Mouse (Mus musculus) neutrophil, adult 5-6 weeks (primary cell): Measurements from ENCODE around the gene Iqcg. TPM values are rescaled to one million over a fixed set of nuclear protein-coding genes. Genes with fewer than 3 reads are reported as not detected.
"Not testable (repeated sequence)": the region's sequence is repeated elsewhere in the genome, so short reads cannot be mapped to it uniquely, and the experiment has no call there.

Source experiments
- ATAC-seq: fragments of 151-379, 151-347 bp; 2 replicates; pipeline ENCODE4 v1.8.0; 2017; ENCODE audit warnings: mild to moderate bottlenecking, moderate TSS enrichment; ENCODE audit not compliant: insufficient number of reproducible peaks, poor library complexity, low FRiP score, severe bottlenecking; ENCODE audit errors: extremely low read depth
- total RNA-seq: library from RNA; stranded (forward); fragments of 200-1000 nt; gene quantifications from 2 replicates; pipeline ENCODE4 v1.2.3, GENCODE M21; 2017

Gene Iqcg
- 0.61 and 0.70 TPM in 2 replicates for total RNA-seq

- ATAC-seq, result peak; percentile 88
Observed at GRCm38 (mm10) chr16:33056095-33056785, at the start of gene Iqcg, which contains the start of gene Rpl35a. Iqcg (minus strand) TSS chr16:33056218. Rpl35a (plus strand) TSS chr16:33056453.

- no peak for ATAC-seq
Observed at GRCm38 (mm10) chr16:33085666-33086065, 29.6 kb upstream of the Iqcg start.

- no peak for ATAC-seq
Observed at GRCm38 (mm10) chr16:33083996-33084395, 28.0 kb upstream of the Iqcg start.

GRCm38 (mm10) chr16:33082951-33083350 lies 26.9 kb upstream of the Iqcg start:
- ATAC-seq, result no peak

- no peak for ATAC-seq
Observed at GRCm38 (mm10) chr16:33080063-33080462, 24.0 kb upstream of the Iqcg start.

- no peak for ATAC-seq
Observed at GRCm38 (mm10) chr16:33077069-33077627, 21.1 kb upstream of the Iqcg start.

GRCm38 (mm10) chr16:33076078-33076477 lies 20.1 kb upstream of the Iqcg start:
- ATAC-seq, result no peak

- ATAC-seq, result no peak
Observed at GRCm38 (mm10) chr16:33074967-33075366, 18.9 kb upstream of the Iqcg start.

GRCm38 (mm10) chr16:33072871-33073557 lies 17.0 kb upstream of the Iqcg start:
- peak; percentile 58 for ATAC-seq

- no peak for ATAC-seq
Observed at GRCm38 (mm10) chr16:33070928-33071327, 14.9 kb upstream of the Iqcg start.

GRCm38 (mm10) chr16:33064636-33065035 lies 8.6 kb upstream of the Iqcg start:
- ATAC-seq, result no peak

GRCm38 (mm10) chr16:33063267-33063666 lies 7.2 kb upstream of the Iqcg start:
- ATAC-seq, result no peak

- peak; percentile 7; the same call in 1 of the 2 replicates for ATAC-seq
Observed at GRCm38 (mm10) chr16:33062682-33063131, 6.7 kb upstream of the Iqcg start.

GRCm38 (mm10) chr16:33062024-33062681 lies 6.1 kb upstream of the Iqcg start, which contains the start of gene Lmln:
Lmln (plus strand) TSS chr16:33062521.
- ATAC-seq, result peak; percentile 75

GRCm38 (mm10) chr16:33061400-33061799 lies 5.4 kb upstream of the Iqcg start:
- no peak for ATAC-seq

- no peak for ATAC-seq
Observed at GRCm38 (mm10) chr16:33060926-33061325, 4.9 kb upstream of the Iqcg start.

GRCm38 (mm10) chr16:33059471-33059870 lies 3.5 kb upstream of the Iqcg start:
- ATAC-seq, result no peak

GRCm38 (mm10) chr16:33058656-33059055 lies 2.6 kb upstream of the Iqcg start:
- not testable (repeated sequence) for ATAC-seq

- ATAC-seq, result no peak
Observed at GRCm38 (mm10) chr16:33058033-33058432, 2.0 kb upstream of the Iqcg start.
